Mouse (Mus musculus) testis, adult 2 months (tissue): ENCODE measurements around the gene 4933405L10Rik.

Experiments
- CTCF ChIP-seq: fragments of 200-500 bp; IDR thresholded peaks from 2 replicates; pipeline ENCODE4 v1.5.1; 2012; ENCODE audit warnings: low read depth, mild to moderate bottlenecking, inconsistent platforms, low read length, moderate library complexity; ENCODE audit not compliant: control insufficient read depth, insufficient read depth, insufficient replicate concordance
- POLR2A ChIP-seq: fragments of 200-500 bp; IDR thresholded peaks from 2 replicates; pipeline ENCODE4 v1.6.1; 2012; ENCODE audit warnings: low read depth, mild to moderate bottlenecking, inconsistent platforms, low read length, moderate library complexity; ENCODE audit not compliant: control insufficient read depth

- TF ChIP-seq POLR2A (no peak), CTCF (no peak)
Observed at GRCm38 (mm10) chr8:105702001-105702401, 5.5 kb upstream of the 4933405L10Rik start.
